Mouse (Mus musculus): ENCODE results near the gene Bmp15. TPM values are rescaled to one million over a fixed set of nuclear protein-coding genes. Genes with fewer than 3 reads are reported as not detected.

Gene Bmp15
- under 1 TPM; 0.17 to 0.26 TPM for total RNA-seq (2021)
- long read RNA-seq, experiment 1, result 0 reads
- long read RNA-seq, experiment 2, result 0 reads

DNA sequence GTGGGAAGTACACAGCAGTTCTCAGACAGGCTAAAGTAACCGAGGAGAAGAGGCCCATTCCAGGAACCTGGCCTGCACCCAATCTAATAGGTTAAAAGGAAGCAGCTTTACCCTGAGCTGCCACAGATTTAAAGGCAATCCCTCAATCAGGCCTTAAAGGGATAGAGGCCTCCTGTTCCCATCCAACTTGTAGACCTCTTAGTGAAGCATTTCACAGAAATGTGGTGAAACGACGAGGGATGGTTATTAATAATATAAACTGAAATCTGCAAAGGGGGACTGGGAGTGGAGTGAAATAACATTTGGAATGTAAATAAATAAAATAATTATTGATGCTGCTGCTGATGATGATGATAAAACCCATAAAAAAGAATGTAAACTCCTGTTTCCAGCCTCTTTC, at the start of gene Bmp15:
Gene Bmp15 (minus strand): TSS at position 101 of the 400 bp plus-strand sequence.
- intact Hi-C loops (cut with DNase I), result no loop called here
- DNase-seq, result no peak

- intact Hi-C loops (cut with DNase I), result no loop called here
Measured at GRCm38 (mm10) chrX:6368822-6369221, 48.3 kb upstream of the Bmp15 start.

GRCm38 (mm10) chrX:6357503-6358114, 37.1 kb upstream of the Bmp15 start:
- intact Hi-C loops (cut with DNase I), result no loop called here
- no peak for DNase-seq

More at GRCm38 (mm10) chrX:6368822-6369221, 48.3 kb upstream of the Bmp15 start:
- no peak for DNase-seq

- no peak for DNase-seq
- intact Hi-C loops (cut with DNase I), result no loop called here
Measured at GRCm38 (mm10) chrX:6356876-6357275, 36.4 kb upstream of the Bmp15 start.

DNA sequence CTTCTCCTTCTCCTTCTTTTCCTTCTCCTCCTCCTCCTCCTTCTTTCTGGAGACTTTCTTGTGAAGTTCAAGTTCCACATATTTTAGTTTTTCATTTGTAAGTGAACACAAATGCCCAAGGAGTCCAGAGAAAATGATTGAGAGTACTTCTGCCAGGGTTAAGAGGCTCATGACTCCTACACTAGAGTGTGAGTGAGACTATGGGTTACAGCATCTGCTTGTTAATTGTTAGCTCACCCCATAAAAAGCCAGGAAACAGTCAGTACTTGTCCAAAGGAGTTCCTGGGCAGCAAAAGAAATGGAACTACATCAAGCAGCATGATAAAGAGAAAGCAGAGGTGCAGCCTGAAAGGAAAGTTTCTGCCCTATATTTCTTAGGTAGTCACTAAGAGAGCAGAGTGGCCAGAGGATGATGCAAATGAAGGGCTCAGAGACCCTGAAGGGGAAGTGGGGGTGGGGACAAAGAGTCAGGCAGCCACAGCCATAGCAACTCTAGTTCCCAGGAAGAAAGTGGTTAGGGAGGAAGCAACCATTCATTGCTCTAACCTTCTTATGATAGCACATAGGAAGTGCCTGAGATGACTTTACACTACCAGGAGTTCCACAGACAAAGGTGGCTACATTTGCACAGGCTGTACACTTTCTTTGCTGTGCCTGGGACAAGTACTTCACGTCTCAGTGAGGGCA, 24.9 kb upstream of the Bmp15 start:
- intact Hi-C loops (cut with DNase I), result no loop called here
- DNase-seq, result no peak

DNA sequence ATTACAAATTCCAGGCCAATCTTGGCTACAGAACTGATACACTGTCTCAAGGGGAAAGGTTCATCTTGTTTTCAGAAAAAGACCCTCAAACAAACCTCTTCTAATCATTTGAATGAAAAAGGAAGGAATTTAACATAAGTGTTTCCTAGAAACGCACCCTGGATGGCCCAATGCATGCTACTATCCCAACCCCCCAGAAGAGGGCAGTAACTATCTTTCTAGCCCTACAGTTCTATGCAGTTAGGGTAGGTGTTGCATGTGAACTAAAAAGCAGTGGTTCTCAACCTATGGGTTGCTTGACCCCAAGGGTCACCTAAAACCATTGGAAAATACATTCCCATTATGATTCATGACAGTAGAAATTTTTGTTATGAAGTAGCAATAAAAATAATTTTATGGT, 3.5 kb upstream of the Bmp15 start:
- intact Hi-C loops (cut with DNase I), result loop anchor here (2.0 kb wide), 1 partner anchor 151 kb away; no protein-coding TSS in a partner anchor
- peak in 1 of 2 experiments; percentile 3 for DNase-seq

GRCm38 (mm10) chrX:6317747-6318146, 2.8 kb downstream of the Bmp15 start:
- DNase-seq, result peak; percentile 1 to 4

More at GRCm38 (mm10) chrX:6317747-6318146, 2.8 kb downstream of the Bmp15 start:
- intact Hi-C loops (cut with DNase I), result no loop called here

Other genes with a start within 250 kb of the Bmp15 start
- not detected for gene AU022751, start 237.3 kb downstream of the Bmp15 start, total RNA-seq (2021)
- under 1 TPM; 0.62 to 0.88 TPM for gene Nudt10, start 147.7 kb downstream of the Bmp15 start, total RNA-seq (2021)
- 10 to 100 TPM; 22.3 to 24.7 TPM for gene Shroom4, start 79.1 kb upstream of the Bmp15 start, total RNA-seq (2021)

Measured in heart, postnatal 14 days (tissue).